Mouse (Mus musculus) WW6 (cell line): ENCODE measurements around the gene Gmfg.

Source experiments
- DNase-seq: peaks from one replicate; pipeline ENCODE4 v3.0.0-alpha.2; 2013; ENCODE audit warnings: low read depth, low spot score

Gene Gmfg

GRCm38 (mm10) chr7:28436932-28437570 lies at the start of gene Gmfg:
TSS of gene Gmfg (plus strand) at chr7:28437447.
- DNase-seq: no peak

- DNase-seq: no peak
Observed at GRCm38 (mm10) chr7:28390331-28390730, 46.9 kb upstream of the Gmfg start.

- peak; percentile 96 for DNase-seq
Observed at GRCm38 (mm10) chr7:28392429-28393271, 44.6 kb upstream of the Gmfg start, which contains the start of the genes Med29 and Paf1. TSS of gene Med29 (minus strand) at chr7:28392708. TSS of gene Paf1 (plus strand) at chr7:28392951.

GRCm38 (mm10) chr7:28393272-28393951 lies 43.8 kb upstream of the Gmfg start:
- DNase-seq: no peak

GRCm38 (mm10) chr7:28395425-28395824 lies 41.8 kb upstream of the Gmfg start:
- no peak for DNase-seq

- DNase-seq: no peak
Observed at GRCm38 (mm10) chr7:28398000-28398399, 39.2 kb upstream of the Gmfg start.

- no peak for DNase-seq
Observed at GRCm38 (mm10) chr7:28398696-28399340, 38.4 kb upstream of the Gmfg start.

GRCm38 (mm10) chr7:28401030-28401429 lies 36.2 kb upstream of the Gmfg start:
- DNase-seq: no peak

DNA sequence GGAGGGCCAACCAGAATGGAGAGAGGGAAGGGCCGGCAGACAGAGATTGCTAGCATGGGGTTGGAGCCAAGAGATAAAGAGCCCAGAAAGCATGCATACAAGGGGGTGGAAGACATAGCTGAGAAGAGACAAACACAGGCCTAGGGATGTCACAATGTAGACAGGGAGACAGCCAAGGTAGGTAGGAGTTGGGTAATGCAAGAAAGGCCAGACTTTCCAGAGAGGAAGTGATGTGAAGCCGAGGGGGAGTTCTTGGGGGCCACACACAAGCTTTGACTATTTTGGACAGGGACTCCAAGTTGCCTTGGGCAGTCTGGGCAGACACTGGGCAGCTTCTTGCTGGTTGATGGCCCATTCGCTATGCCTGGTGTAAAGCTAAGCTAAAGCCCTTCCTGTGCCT lies 35.3 kb upstream of the Gmfg start:
- no peak for DNase-seq

GRCm38 (mm10) chr7:28410841-28411475 lies 26.3 kb upstream of the Gmfg start:
- DNase-seq: no peak

DNA sequence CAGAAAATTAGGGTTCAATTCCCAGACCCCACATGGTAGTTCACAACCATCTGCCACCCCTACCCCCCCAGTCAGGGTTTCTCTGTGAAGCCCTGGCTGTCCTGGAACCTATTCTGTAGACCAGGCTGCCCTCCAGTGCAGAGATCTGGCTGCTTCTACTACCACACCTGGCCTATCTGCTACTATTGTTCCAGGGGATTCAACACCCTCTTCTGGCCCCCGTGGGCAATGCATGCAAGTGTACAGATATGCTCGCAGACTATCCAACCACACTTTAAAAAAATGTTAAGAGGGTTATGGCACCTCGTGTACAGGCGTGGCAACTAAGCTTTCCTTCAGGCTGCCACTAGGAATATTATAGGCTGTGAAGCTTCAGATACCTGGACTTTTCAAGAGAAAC lies 24.4 kb upstream of the Gmfg start:
- no peak for DNase-seq

GRCm38 (mm10) chr7:28417368-28417767 lies 19.9 kb upstream of the Gmfg start:
- DNase-seq: no peak

DNA sequence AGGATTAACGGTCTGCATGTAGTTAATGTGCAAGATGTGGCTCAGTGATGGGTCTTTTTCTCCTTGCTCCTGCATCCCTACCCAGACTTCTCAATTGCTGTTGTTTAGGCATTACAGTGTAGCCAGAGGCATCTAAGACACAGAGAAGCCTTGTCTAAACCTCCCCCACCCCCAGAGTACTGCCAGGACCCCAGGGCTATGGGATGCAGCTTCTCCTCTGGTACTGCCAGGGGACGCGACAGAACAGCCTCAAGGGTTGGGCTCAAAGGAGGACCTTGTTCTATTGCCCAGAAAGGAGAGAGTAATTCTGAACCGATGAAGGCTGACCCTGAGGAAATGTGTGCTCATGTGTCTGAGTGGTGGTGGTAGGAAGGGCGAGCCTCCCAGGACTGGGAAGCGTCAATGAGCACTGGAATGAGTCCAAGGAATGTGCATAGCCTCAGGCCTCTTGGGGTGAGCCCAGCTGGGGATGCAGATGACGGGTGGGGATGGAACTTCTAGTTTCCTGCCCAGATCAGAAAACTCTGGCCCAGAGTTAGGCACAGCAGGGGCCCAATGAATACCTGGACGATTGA lies 19.1 kb upstream of the Gmfg start:
- DNase-seq: peak; percentile 55

DNA sequence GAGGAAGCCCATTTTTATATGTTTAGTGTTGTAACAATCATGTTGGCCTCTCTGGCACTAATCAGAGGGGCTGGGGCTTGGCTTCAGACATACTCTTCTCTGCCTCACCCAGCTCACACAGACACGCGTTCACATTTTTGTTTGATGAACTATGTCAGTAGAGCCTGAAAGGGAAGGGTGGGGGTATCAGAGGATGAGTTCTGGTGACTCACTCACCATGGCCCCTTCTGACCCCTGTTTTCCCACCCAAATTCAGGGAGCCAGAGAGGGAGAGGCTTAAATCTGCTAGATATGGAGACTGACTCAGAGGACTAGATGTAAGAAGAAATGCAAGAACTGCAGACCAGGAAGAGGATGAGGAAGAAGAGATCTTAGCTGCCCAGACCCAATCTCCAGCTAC lies 17.8 kb upstream of the Gmfg start:
- DNase-seq: no peak

GRCm38 (mm10) chr7:28423018-28423417 lies 14.2 kb upstream of the Gmfg start:
- DNase-seq: no peak

DNA sequence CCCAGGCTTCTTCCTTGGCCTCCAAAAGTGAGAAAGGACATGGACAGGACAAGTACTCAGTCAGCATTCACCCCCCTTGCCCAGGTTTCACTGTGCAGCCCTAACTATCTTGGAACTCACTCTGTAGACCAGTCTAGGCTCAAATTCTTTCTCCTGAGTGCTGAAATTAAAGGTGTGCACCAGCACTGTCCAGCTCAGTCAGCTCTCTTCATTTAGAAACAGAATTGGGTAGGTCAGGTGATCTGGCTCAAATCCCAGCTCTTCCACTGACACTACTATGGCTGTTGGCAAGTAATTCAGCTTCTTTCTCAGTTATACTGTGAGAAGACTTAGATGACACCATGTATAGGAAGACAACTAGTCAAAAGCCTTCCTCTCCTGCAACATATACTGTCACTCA lies 9.5 kb upstream of the Gmfg start:
- DNase-seq: no peak

GRCm38 (mm10) chr7:28430512-28430911 lies 6.7 kb upstream of the Gmfg start:
- no peak for DNase-seq

DNA sequence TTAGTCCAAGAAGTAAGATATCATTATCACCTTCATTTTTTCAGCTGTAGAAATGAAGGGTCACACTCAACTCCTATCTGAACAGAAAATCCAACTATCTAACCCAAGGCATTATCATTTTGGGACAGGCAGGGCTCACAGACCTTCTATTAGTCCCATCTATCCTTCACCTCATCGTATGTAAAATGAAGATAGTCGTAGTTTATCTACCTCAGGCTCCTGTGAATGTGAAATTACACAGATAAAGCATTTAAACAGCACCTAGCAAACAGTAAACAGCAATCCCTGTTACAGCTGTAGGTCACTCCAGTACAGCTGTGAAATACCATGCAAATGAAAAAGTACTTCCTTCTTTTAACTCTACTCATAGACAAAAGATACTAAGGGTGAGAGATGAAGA lies 5.0 kb upstream of the Gmfg start:
- no peak for DNase-seq

- no peak for DNase-seq
Observed at GRCm38 (mm10) chr7:28435660-28436259, 1.5 kb upstream of the Gmfg start.

- peak; percentile 99 for DNase-seq
Observed at GRCm38 (mm10) chr7:28436271-28436904, 859 bp upstream of the Gmfg start.
